26 mouse cellular contexts compared by ENCODE assay signal in the genomic region with DNA sequence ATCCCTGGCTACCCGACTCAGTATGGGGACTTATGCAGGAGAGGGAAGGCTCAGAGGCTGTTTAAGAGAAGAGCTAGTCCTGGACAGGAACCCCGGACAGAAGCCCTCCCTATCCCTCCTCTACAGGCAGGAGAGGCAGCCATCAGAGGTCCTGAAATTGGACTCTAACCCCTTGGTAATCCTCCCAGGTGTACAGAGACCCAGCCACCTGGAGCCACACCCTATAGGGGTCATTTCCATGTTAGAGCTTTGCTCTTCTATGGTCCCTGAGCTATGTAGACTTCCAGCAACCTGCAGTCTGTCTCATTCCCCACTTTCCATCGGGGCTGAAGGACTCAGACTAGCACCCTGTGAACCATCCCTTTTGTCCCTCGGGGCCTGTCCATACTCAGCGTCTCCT.
"Had no signal": no experiment of that assay in that cellular context is flagged by ENCODE, and none has a peak within 500 bp of the region (broad histone marks: within the 10 kb centered on the region; RNA-seq: fewer than 3 reads in every experiment).

No protein-coding gene starts in this region.

- H3K4me3 ChIP-seq: gastrocnemius, adult 2 months; heart, embryonic 13.5 days; heart, embryonic 15.5 days; hindbrain, embryonic 10.5 days; hindbrain, embryonic 12.5 days; kidney, embryonic 15.5 days; limb, embryonic 13.5 days; limb, embryonic 15.5 days; liver, embryonic 12.5 days had no signal

- H3K27ac ChIP-seq: gastrocnemius, adult 2 months; heart, embryonic 13.5 days; heart, embryonic 15.5 days; hindbrain, embryonic 10.5 days; hindbrain, embryonic 12.5 days; hindbrain, embryonic 14.5 days; kidney, postnatal 0 days; limb, embryonic 13.5 days; limb, embryonic 15.5 days; liver, embryonic 12.5 days; liver, embryonic 14.5 days had no signal

- ATAC-seq: hindbrain, embryonic 16.5 days; inflammation-experienced regulatory T-cells, adult 6 months; liver, embryonic 12.5 days had no signal

- H3K4me2 ChIP-seq: heart, embryonic 11.5 days; heart, embryonic 13.5 days; heart, embryonic 15.5 days; hindbrain, embryonic 12.5 days; hindbrain, embryonic 14.5 days; kidney, embryonic 15.5 days; limb, embryonic 13.5 days; limb, embryonic 15.5 days; liver, embryonic 12.5 days had no signal

- DNase-seq: gastrocnemius, adult 2 months; gastrocnemius, postnatal 10 days; gastrocnemius, postnatal 25 days; heart, adult 18-20 months; heart, postnatal 4 days; kidney, adult 18-20 months; kidney, adult 8-10 months; kidney, postnatal 14 days; kidney, postnatal 36 days; layer of hippocampus, adult 9-11 months; layer of hippocampus, postnatal 36 days; left cerebral cortex, postnatal 4 days had no signal

- H3K9me3 ChIP-seq: heart, embryonic 13.5 days; heart, embryonic 15.5 days; kidney, embryonic 15.5 days; limb, embryonic 15.5 days; liver, embryonic 12.5 days had no signal

- H3K27me3 ChIP-seq: heart, embryonic 13.5 days; heart, embryonic 15.5 days; hindbrain, embryonic 12.5 days; kidney, embryonic 15.5 days; limb, embryonic 13.5 days; limb, embryonic 15.5 days; liver, embryonic 12.5 days had no signal

- H3K9ac ChIP-seq: heart, embryonic 13.5 days; heart, embryonic 15.5 days; hindbrain, embryonic 12.5 days; hindbrain, embryonic 14.5 days; kidney, embryonic 15.5 days; limb, embryonic 13.5 days; limb, embryonic 15.5 days; liver, embryonic 12.5 days; liver, embryonic 14.5 days had no signal

- H3K4me1 ChIP-seq: heart, embryonic 13.5 days; heart, embryonic 15.5 days; limb, embryonic 13.5 days; limb, embryonic 15.5 days; liver, embryonic 12.5 days had no signal

- H3K36me3 ChIP-seq: heart, embryonic 13.5 days; heart, embryonic 15.5 days; hindbrain, embryonic 10.5 days; hindbrain, embryonic 12.5 days; kidney, embryonic 15.5 days; limb, embryonic 13.5 days; limb, embryonic 15.5 days; liver, embryonic 12.5 days had no signal
